Mouse (Mus musculus) MEL (cell line): ENCODE measurements around the gene Odc1. TPM values are rescaled to one million over a fixed set of nuclear protein-coding genes. Genes with fewer than 3 reads are reported as not detected.

Experiments used
- DNase-seq: peaks from one replicate; pipeline ENCODE4 v3.0.0; 2011; ENCODE audit warnings: low read depth, low spot score
- H3K27ac ChIP-seq: 2 replicates; pipeline ENCODE4 v1.5.1; 2012; ENCODE audit warnings: low read depth, mild to moderate bottlenecking, control low read depth, low read length, moderate library complexity; ENCODE audit not compliant: control insufficient read depth
- H3K27me3 ChIP-seq, 2 experiments: fragments of 150-350 bp in 1 of 2; sonication (generic) in 1 of 2; 2 replicates each; pipeline ENCODE4 v1.6.1; 2012; ENCODE audit warnings: low read length in 2 of 2, mild to moderate bottlenecking in 2 of 2, improper control_type of control experiment in 1 of 2, moderate library complexity in 1 of 2; ENCODE audit not compliant: insufficient read depth in 2 of 2, control insufficient read depth in 1 of 2
- H3K36me3 ChIP-seq, 2 experiments: 2 replicates each; pipeline ENCODE4 v1.6.1; 2012 to 2014; ENCODE audit warnings: low read length in 2 of 2, improper control_type of control experiment in 1 of 2, inconsistent platforms in 1 of 2, mild to moderate bottlenecking in 1 of 2; ENCODE audit not compliant: insufficient read depth in 2 of 2, control insufficient read depth in 1 of 2
- H3K4me1 ChIP-seq, 2 experiments: fragments of 150-350 bp in 1 of 2; sonication (generic) in 1 of 2; 2 replicates each; pipeline ENCODE4 v1.6.1; 2012; ENCODE audit warnings: low read length in 2 of 2, improper control_type of control experiment in 1 of 2, mild to moderate bottlenecking in 1 of 2; ENCODE audit not compliant: insufficient read depth in 2 of 2, control insufficient read depth in 1 of 2
- H3K4me3 ChIP-seq, 2 experiments: fragments of 150-350 bp in 1 of 2; sonication (generic) in 1 of 2; 2 replicates each; pipeline ENCODE4 v1.5.1; 2012; ENCODE audit warnings: low read depth in 2 of 2, low read length in 2 of 2, mild to moderate bottlenecking in 2 of 2, moderate library complexity in 2 of 2, control low read depth in 1 of 2, improper control_type of control experiment in 1 of 2; ENCODE audit not compliant: control insufficient read depth in 1 of 2, insufficient read depth in 1 of 2
- H3K79me2 ChIP-seq: 2 replicates; pipeline ENCODE4 v1.6.1; 2012; ENCODE audit warnings: mild to moderate bottlenecking, low read length, moderate library complexity; ENCODE audit not compliant: control insufficient read depth, poor library complexity, insufficient read depth
- H3K9ac ChIP-seq: 2 replicates; pipeline ENCODE4 v1.6.1; 2012; ENCODE audit warnings: low read depth, mild to moderate bottlenecking, control low read depth, low read length, moderate library complexity; ENCODE audit not compliant: control insufficient read depth, poor library complexity, severe bottlenecking
- H3K9me3 ChIP-seq: fragments of 150-350 bp; sonication (generic); replicated peaks from 2 replicates; pipeline ENCODE4 v1.6.1; 2012; ENCODE audit warnings: mild to moderate bottlenecking, low read length, improper control_type of control experiment, moderate library complexity; ENCODE audit not compliant: insufficient read depth
- ELF1 ChIP-seq: IDR thresholded peaks from 2 replicates; pipeline ENCODE4 v1.6.1; 2014; ENCODE audit warnings: low read depth, mild to moderate bottlenecking, inconsistent platforms, low read length, improper control_type of control experiment, moderate library complexity
- ETS1 ChIP-seq: IDR thresholded peaks from 2 replicates; pipeline ENCODE4 v1.6.1; 2012; ENCODE audit warnings: low read depth, mild to moderate bottlenecking, inconsistent platforms, low read length, improper control_type of control experiment, moderate library complexity
- HCFC1 ChIP-seq: IDR thresholded peaks from 2 replicates; pipeline ENCODE4 v1.6.1; 2012; ENCODE audit warnings: low read depth, mild to moderate bottlenecking, inconsistent platforms, low read length, improper control_type of control experiment, moderate library complexity
- KAT2A ChIP-seq: conservative IDR thresholded peaks from 2 replicates; pipeline ENCODE4 v1.6.1; 2012; ENCODE audit warnings: low read depth, low read length, improper control_type of control experiment, inconsistent platforms
- MAFK ChIP-seq: IDR thresholded peaks from 2 replicates; pipeline ENCODE4 v1.6.1; 2011; ENCODE audit warnings: low read depth, mild to moderate bottlenecking, low read length, improper control_type of control experiment, borderline replicate concordance
- MAX ChIP-seq: IDR thresholded peaks from 2 replicates; pipeline ENCODE4 v1.6.1; 2011; ENCODE audit warnings: low read length, improper control_type of control experiment
- MEF2A ChIP-seq: IDR thresholded peaks from 2 replicates; pipeline ENCODE4 v1.6.1; 2014; ENCODE audit warnings: low read depth, mild to moderate bottlenecking, inconsistent platforms, low read length, improper control_type of control experiment; ENCODE audit not compliant: poor library complexity, insufficient replicate concordance, severe bottlenecking; ENCODE audit errors: extremely low read depth
- NELFE ChIP-seq: IDR thresholded peaks from 2 replicates; pipeline ENCODE4 v1.6.1; 2011; ENCODE audit warnings: low read depth, low read length, improper control_type of control experiment
- NRF1 ChIP-seq: IDR thresholded peaks from 2 replicates; pipeline ENCODE4 v1.6.1; 2014; ENCODE audit warnings: low read depth, mild to moderate bottlenecking, inconsistent platforms, low read length, improper control_type of control experiment, moderate library complexity; ENCODE audit not compliant: poor library complexity, insufficient read depth, severe bottlenecking
- POLR2A ChIP-seq, 2 experiments: IDR thresholded peaks; 2 replicates each; pipeline ENCODE4 v1.6.1; 2011 to 2012; ENCODE audit warnings: low read length in 2 of 2, mild to moderate bottlenecking in 2 of 2, control low read depth in 1 of 2, improper control_type of control experiment in 1 of 2, low read depth in 1 of 2, moderate library complexity in 1 of 2; ENCODE audit not compliant: control insufficient read depth in 1 of 2, insufficient read depth in 1 of 2, poor library complexity in 1 of 2
- POLR2AphosphoS2 ChIP-seq: IDR thresholded peaks from 2 replicates; pipeline ENCODE4 v1.6.1; 2011; ENCODE audit warnings: low read length, improper control_type of control experiment
- POLR2AphosphoS5 ChIP-seq: IDR thresholded peaks from 2 replicates; pipeline ENCODE4 v1.6.1; 2012; ENCODE audit warnings: low read depth, borderline replicate concordance, mild to moderate bottlenecking, inconsistent platforms, low read length, moderate library complexity, mixed read lengths
- RAD21 ChIP-seq: IDR thresholded peaks from 2 replicates; pipeline ENCODE4 v1.6.1; 2011; ENCODE audit warnings: mild to moderate bottlenecking, low read depth, low read length, improper control_type of control experiment
- RCOR1 ChIP-seq: IDR thresholded peaks from 2 replicates; pipeline ENCODE4 v1.6.1; 2012; ENCODE audit warnings: low read depth, mild to moderate bottlenecking, inconsistent platforms, low read length, improper control_type of control experiment
- SIN3A ChIP-seq: IDR thresholded peaks from 2 replicates; pipeline ENCODE4 v1.6.1; 2012; ENCODE audit warnings: low read length, improper control_type of control experiment, inconsistent platforms
- SMC3 ChIP-seq: IDR thresholded peaks from 2 replicates; pipeline ENCODE4 v1.6.1; 2011; ENCODE audit warnings: low read depth, low read length, improper control_type of control experiment
- TBP ChIP-seq: IDR thresholded peaks from 2 replicates; pipeline ENCODE4 v1.8.0; 2011; ENCODE audit warnings: low read depth, low read length, improper control_type of control experiment
- TCF12 ChIP-seq: IDR thresholded peaks from 2 replicates; pipeline ENCODE4 v1.6.1; 2014; ENCODE audit warnings: low read depth, mild to moderate bottlenecking, inconsistent platforms, low read length, improper control_type of control experiment, moderate library complexity
- ZMIZ1 ChIP-seq: IDR thresholded peaks from 2 replicates; pipeline ENCODE4 v1.6.1; 2012; ENCODE audit warnings: low read depth, mild to moderate bottlenecking, inconsistent platforms, low read length, improper control_type of control experiment, moderate library complexity
- polyA plus RNA-seq, 2 experiments: library from polyadenylated mRNA; stranded (reverse) in 1 of 2; unstranded in 1 of 2; fragments of >175 nt in 1 of 2; fragments of >200 nt in 1 of 2; gene quantifications; 2 replicates each; pipeline versions ENCODE4 v1.2.1 to v1.2.4; 2012; ENCODE audit warnings: low replicate concordance in 2 of 2, low read depth in 1 of 2; ENCODE audit not compliant: insufficient read length in 2 of 2, insufficient read depth in 1 of 2, missing spikeins in 1 of 2
- total RNA-seq: library from RNA; depleted of rRNA; stranded (reverse); fragments of 300-350 nt; gene quantifications from 2 replicates; pipeline ENCODE4 v1.2.3, GENCODE M21; 2012; rRNA removed

Gene Odc1
- 591 and 677 TPM in 2 replicates for total RNA-seq
- polyA plus RNA-seq = 100 to 1,000 TPM; 639 to 720 TPM

- peak; percentile 96 for DNase-seq
- TF ChIP-seq MAX = peak; percentile 79
- peak; percentile 78 for TF ChIP-seq NELFE
- peak; percentile 77; the same call in 1 of the 2 replicates for TF ChIP-seq SIN3A
- peak; percentile 83; the same call in 1 of the 2 replicates for TF ChIP-seq ZMIZ1
- TF ChIP-seq ELF1 = 0 out of 2 replicates have a peak, but pooled peaks have one; percentile 39
- TF ChIP-seq HCFC1 = peak; percentile 75
- peak; percentile 84 for TF ChIP-seq POLR2AphosphoS2
- peak; percentile 89 for TF ChIP-seq TBP
- no peak; the same call in 1 of the 2 replicates for TF ChIP-seq KAT2A
- TF ChIP-seq NRF1 = peak; percentile 85
- TF ChIP-seq ETS1 = 0 out of 2 replicates have a peak, but pooled peaks have one; percentile 15
- no peak for TF ChIP-seq RCOR1
- TF ChIP-seq MAFK = no peak
- peak; percentile 13 to 83; a peak in 3 of 4 replicates for TF ChIP-seq POLR2A (IDR thresholded peaks at IDR 0.05; ENCODE audit: control insufficient read depth in 1 of 2, insufficient read depth in 1 of 2, low read depth in 1 of 2, low read length in 2 of 2, poor library complexity in 1 of 2)
- no peak for TF ChIP-seq RAD21
- TF ChIP-seq POLR2AphosphoS5 = peak; percentile 87; the same call in 1 of the 2 replicates
- TF ChIP-seq MEF2A = no peak
- TF ChIP-seq TCF12 = peak; percentile 66
- TF ChIP-seq SMC3 = no peak
- H3K9me3 ChIP-seq = no peaks in the 10 kb centered on the region
- H3K4me1 ChIP-seq = peaks cover 17 to 24% of the 10 kb centered on the region in 2 experiments
- H3K27me3 ChIP-seq = no peaks in the 10 kb centered on the region
- peaks cover 10 to 42% of the 10 kb centered on the region in 2 experiments for H3K36me3 ChIP-seq
- H3K4me3 ChIP-seq = peak within 1 kb of the TSS; percentile 96 to 97
- peak within 1 kb of the TSS; percentile 98 for H3K9ac ChIP-seq
- H3K27ac ChIP-seq = peak within 1 kb of the TSS; percentile 82
- peaks cover 34% of the 10 kb centered on the region for H3K79me2 ChIP-seq
Measured at GRCm38 (mm10) chr12:17544209-17545106, at the start of gene Odc1. Odc1 (plus strand) TSS chr12:17544794.
